Mouse (Mus musculus): ENCODE measurements around the gene Plcl1.

DNA sequence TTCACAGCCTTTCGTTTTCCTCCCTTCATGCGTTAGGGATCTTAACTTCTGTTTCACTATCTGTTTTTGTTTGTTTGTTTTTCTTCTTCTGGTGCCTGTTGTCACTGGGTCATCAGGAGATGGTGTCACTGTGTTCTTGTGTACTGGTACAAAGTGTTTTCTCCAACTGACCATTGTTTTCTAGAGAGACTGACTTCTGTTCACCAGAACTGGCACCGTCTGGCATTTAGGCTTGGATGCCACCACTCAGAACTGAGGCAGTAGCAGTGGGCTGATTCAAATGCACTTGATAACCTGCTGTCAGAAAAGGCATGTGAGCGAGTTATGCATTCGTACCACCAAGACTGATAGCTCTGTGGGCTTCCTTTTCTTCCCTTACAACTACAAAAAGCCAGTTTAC, 342.8 kb downstream of the Plcl1 start:
- no peak for TF ChIP-seq CTCF (IDR thresholded peaks at IDR 0.05; ENCODE audit: borderline replicate concordance, extremely low read depth, insufficient read depth, insufficient read length)
- no peak for TF ChIP-seq POLR2A (IDR thresholded peaks at IDR 0.05; ENCODE audit: borderline replicate concordance, extremely low read depth, insufficient read depth, insufficient read length, poor library complexity, severe bottlenecking)

All from brain, embryonic 14.5 days (tissue).